Mouse (Mus musculus) heart, embryonic 15.5 days (tissue): ENCODE measurements around the gene Gabra3. TPM values are rescaled to one million over a fixed set of nuclear protein-coding genes. Genes with fewer than 3 reads are reported as not detected.
A peak's percentile ranks its signal among the peaks of the same experiment; 100 is the strongest.

Experiments
- ATAC-seq: fragments of 200-750 bp; cut with Nextera tagmentation; replicated peaks from 2 replicates; pipeline ENCODE4 v1.8.0; 2017; ENCODE audit warnings: low read depth, moderate TSS enrichment; ENCODE audit not compliant: insufficient number of reproducible peaks, insufficient read depth, low FRiP score
- H3K27ac ChIP-seq: fragments of 300-500 bp; sonication (generic); 2 replicates; pipeline ENCODE4 v1.5.1; 2015; ENCODE audit warnings: mild to moderate bottlenecking, inconsistent platforms
- H3K27me3 ChIP-seq: fragments of 300-500 bp; sonication (generic); 2 replicates; pipeline ENCODE4 v1.6.1; 2015; ENCODE audit warnings: inconsistent platforms
- H3K36me3 ChIP-seq: fragments of 300-500 bp; sonication (generic); 2 replicates; pipeline ENCODE4 v1.6.1; 2015; ENCODE audit warnings: mild to moderate bottlenecking, inconsistent platforms
- H3K4me1 ChIP-seq: fragments of 300-500 bp; sonication (generic); replicated peaks from 2 replicates; pipeline ENCODE4 v1.6.1; 2015; ENCODE audit warnings: inconsistent platforms
- H3K4me2 ChIP-seq: fragments of 300-500 bp; sonication (generic); 2 replicates; pipeline ENCODE4 v1.6.1; 2015; ENCODE audit warnings: inconsistent platforms, mild to moderate bottlenecking, moderate library complexity
- H3K4me3 ChIP-seq: fragments of 300-500 bp; sonication (generic); 2 replicates; pipeline ENCODE4 v1.5.1; 2015; ENCODE audit warnings: mild to moderate bottlenecking, inconsistent platforms
- H3K9ac ChIP-seq: fragments of 300-500 bp; sonication (generic); 2 replicates; pipeline ENCODE4 v1.6.1; 2015; ENCODE audit warnings: mild to moderate bottlenecking, inconsistent platforms
- H3K9me3 ChIP-seq: fragments of 300-500 bp; sonication (generic); replicated peaks from 2 replicates; pipeline ENCODE4 v1.6.1; 2016; ENCODE audit warnings: inconsistent platforms
- WGBS: fragments of 180-500 bp; shearing (Covaris S2); methylation state at CpG from one replicate; pipeline ENCODE4 v1.1.7; 2015; ENCODE audit warnings: mixed read lengths; 5-methylcytosine and 5-hydroxymethylcytosine counted together
- microRNA counts: library from miRNA; unstranded; fragments of <30 nt; microRNA quantifications from one replicate; lab custom pipeline; 2016
- microRNA-seq: library from miRNA; unstranded; fragments of <30 nt; microRNA quantifications from one replicate; pipeline ENCODE4, GENCODE M21; 2016
- polyA plus RNA-seq: library from polyadenylated mRNA; unstranded; fragments of >200 nt; fragmentation: Nextera tagmentation; extraction: Ambion mirVana; gene quantifications from 2 replicates; pipeline ENCODE4 v1.2.1, GENCODE M21; 2015

Gene Gabra3
- polyA plus RNA-seq: 1.4 and 2.3 TPM in 2 replicates

DNA sequence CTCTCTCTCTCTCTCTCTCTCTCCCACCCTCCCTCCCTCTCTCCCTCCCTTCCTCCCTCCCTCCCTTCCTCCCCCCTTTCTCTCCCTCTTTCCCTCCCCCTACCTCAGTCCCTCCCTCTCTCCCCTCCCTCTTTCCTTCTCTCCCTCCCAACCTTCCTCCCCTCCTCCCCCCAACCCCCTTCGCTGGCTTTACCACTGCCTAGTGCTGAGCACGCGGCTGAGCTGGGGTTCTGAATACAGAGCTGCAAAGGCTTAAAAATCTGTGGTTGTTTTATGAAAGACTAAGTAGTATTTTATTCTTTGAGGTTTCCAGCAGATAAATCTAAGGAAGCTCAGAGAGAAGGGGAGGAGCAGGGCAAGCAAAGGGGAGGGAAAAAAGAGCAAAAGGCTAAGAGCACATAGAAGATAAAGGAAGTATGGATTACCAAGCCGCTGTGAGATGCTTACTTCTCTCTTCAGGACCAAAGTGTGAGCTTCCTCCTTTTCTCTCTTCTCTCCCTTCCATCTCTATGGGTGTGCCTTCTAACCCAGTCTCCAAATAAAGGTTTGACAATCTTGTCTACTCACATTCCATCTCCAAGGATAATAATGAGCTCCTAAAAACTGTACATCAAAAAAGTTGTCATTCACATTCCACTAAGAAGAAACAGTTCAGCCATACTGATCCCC, at the start of gene Gabra3:
Gene Gabra3 (minus strand): TSS at position 619 of the 669 bp plus-strand sequence.
- no peak within 1 kb of the TSS for H3K27ac ChIP-seq
- WGBS: 12% methylated on average over 4 of the region's 4 CpGs
- H3K9ac ChIP-seq: no peak within 1 kb of the TSS
- H3K27me3 ChIP-seq: peaks cover 8% of the 10 kb centered on the region; the same call in 1 of the 2 replicates
- H3K36me3 ChIP-seq: no peaks in the 10 kb centered on the region
- peak within 1 kb of the TSS; percentile 32 for H3K4me3 ChIP-seq
- H3K4me1 ChIP-seq: no peaks in the 10 kb centered on the region
- H3K9me3 ChIP-seq: no peaks in the 10 kb centered on the region
- no peak for ATAC-seq
- H3K4me2 ChIP-seq: peak within 1 kb of the TSS; percentile 48

GRCm38 (mm10) chrX:72655789-72656188, 859 bp downstream of the Gabra3 start:
- peak overlapping the region; percentile 32 for H3K4me3 ChIP-seq
- no peak overlapping the region for H3K9ac ChIP-seq
- no peak for ATAC-seq
- H3K4me1 ChIP-seq: no peaks in the 10 kb centered on the region
- peak overlapping the region; percentile 48 for H3K4me2 ChIP-seq
- peaks cover 8% of the 10 kb centered on the region; the same call in 1 of the 2 replicates for H3K27me3 ChIP-seq
- H3K27ac ChIP-seq: no peak overlapping the region
- no peaks in the 10 kb centered on the region for H3K36me3 ChIP-seq
- no peaks in the 10 kb centered on the region for H3K9me3 ChIP-seq
- 18% methylated on average over 11 of the region's 11 CpGs for WGBS

DNA sequence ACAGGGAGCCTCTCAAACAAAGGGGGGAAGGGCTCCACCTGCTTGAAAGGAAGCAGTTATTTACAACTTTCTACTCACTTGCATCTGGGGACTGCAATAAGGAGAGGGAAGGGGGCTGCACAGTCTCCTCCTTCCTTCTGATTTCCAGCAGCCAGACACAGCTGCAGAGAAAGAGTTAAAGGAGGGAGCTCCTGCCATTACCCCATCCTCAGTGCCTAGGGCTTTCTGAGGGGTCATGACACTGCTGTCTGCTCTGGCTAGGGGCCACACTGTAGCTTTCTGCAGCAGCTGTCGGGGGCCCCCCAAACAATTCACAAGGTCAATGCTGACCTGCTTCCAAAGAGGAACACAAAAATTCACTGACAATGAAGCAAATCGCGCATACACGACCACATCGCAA, 1.3 kb downstream of the Gabra3 start:
- 5% methylated on average over 5 of the region's 5 CpGs for WGBS
- peaks cover 8% of the 10 kb centered on the region; the same call in 1 of the 2 replicates for H3K27me3 ChIP-seq
- H3K9ac ChIP-seq: no peak overlapping the region
- no peak overlapping the region for H3K27ac ChIP-seq
- peak overlapping the region; percentile 48 for H3K4me2 ChIP-seq
- H3K9me3 ChIP-seq: no peaks in the 10 kb centered on the region
- H3K4me3 ChIP-seq: peak overlapping the region; percentile 32
- no peaks in the 10 kb centered on the region for H3K36me3 ChIP-seq
- H3K4me1 ChIP-seq: no peaks in the 10 kb centered on the region
- no peak for ATAC-seq

GRCm38 (mm10) chrX:72650688-72651087, 6.0 kb downstream of the Gabra3 start:
- H3K9ac ChIP-seq: no peak overlapping the region
- H3K4me1 ChIP-seq: no peaks in the 10 kb centered on the region
- ATAC-seq: no peak
- no peak overlapping the region for H3K27ac ChIP-seq
- WGBS: 38% methylated on average over 3 of the region's 3 CpGs
- no peaks in the 10 kb centered on the region for H3K36me3 ChIP-seq
- no peak overlapping the region for H3K4me3 ChIP-seq
- peaks cover 8% of the 10 kb centered on the region; the same call in 1 of the 2 replicates for H3K27me3 ChIP-seq
- no peaks in the 10 kb centered on the region for H3K9me3 ChIP-seq
- H3K4me2 ChIP-seq: no peak overlapping the region

DNA sequence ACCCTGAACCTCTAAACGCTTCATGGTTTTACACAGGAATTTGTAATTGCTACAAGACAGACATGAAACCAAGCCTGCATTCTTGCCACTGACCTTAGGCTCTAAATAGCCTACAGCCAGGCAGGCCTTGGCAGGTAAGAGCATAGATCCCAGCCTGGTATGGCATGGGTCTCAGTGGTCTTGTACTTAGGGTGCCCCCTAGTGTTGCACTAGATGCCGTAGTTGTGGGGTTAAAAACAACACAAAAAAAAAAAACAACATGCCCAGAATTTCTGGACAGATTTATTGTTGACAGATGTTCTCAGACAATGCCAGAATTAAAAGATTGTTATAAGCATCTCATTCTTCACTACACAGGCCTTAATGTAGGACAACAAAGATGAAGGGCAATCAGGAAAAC, 12.0 kb downstream of the Gabra3 start:
- Histone ChIP-seq H3K36me3 (no peaks in the 10 kb centered on the region), H3K27me3 (no peaks in the 10 kb centered on the region), H3K27ac (no peak overlapping the region), H3K4me3 (no peak overlapping the region), H3K9me3 (no peaks in the 10 kb centered on the region), H3K4me2 (no peak overlapping the region), H3K4me1 (no peaks in the 10 kb centered on the region), H3K9ac (no peak overlapping the region)
- ATAC-seq: no peak
- WGBS: 46% methylated on average over 2 of the region's 2 CpGs

GRCm38 (mm10) chrX:72497284-72497683, 159.4 kb downstream of the Gabra3 start:
- no peak for ATAC-seq
- Histone ChIP-seq H3K9ac (no peak overlapping the region), H3K4me2 (no peak overlapping the region), H3K27me3 (no peaks in the 10 kb centered on the region), H3K4me3 (no peak overlapping the region), H3K9me3 (no peaks in the 10 kb centered on the region), H3K36me3 (no peaks in the 10 kb centered on the region), H3K4me1 (no peaks in the 10 kb centered on the region), H3K27ac (no peak overlapping the region)
- WGBS: 68% methylated on average over 5 of the region's 5 CpGs

DNA sequence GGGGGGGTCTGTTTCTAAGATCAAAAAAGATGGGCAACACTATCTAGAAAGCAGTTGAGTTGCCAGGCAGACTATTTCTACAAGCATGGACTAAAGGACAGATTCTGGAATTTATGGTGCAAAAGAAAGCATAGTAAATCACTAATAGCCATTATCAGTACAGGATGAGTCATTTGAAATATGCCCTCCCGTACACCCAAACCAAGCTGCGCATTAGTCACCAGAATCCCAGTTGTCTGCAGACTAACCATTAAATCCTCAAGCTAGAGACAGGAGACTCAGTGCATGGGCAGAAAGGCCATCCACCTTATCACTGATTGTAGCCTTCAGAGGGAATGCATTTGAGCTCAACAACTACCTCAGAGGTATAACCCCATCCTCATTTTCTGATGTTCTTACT, 166.8 kb downstream of the Gabra3 start:
- H3K4me2 ChIP-seq: no peak overlapping the region
- no peaks in the 10 kb centered on the region for H3K27me3 ChIP-seq
- H3K9me3 ChIP-seq: no peaks in the 10 kb centered on the region
- no peak for ATAC-seq
- H3K9ac ChIP-seq: no peak overlapping the region
- H3K4me1 ChIP-seq: no peaks in the 10 kb centered on the region
- H3K36me3 ChIP-seq: no peaks in the 10 kb centered on the region
- 84% methylated on average over 2 of the region's 2 CpGs for WGBS
- H3K4me3 ChIP-seq: no peak overlapping the region
- no peak overlapping the region for H3K27ac ChIP-seq

GRCm38 (mm10) chrX:72386758-72387157, 269.9 kb downstream of the Gabra3 start, which contains the start of gene Magea10:
Gene Magea10, minus strand, starts transcription at chrX:72386858.
- no peaks in the 10 kb centered on the region for H3K4me1 ChIP-seq
- H3K27ac ChIP-seq: no peak within 1 kb of the TSS
- no peak within 1 kb of the TSS for H3K9ac ChIP-seq
- ATAC-seq: no peak
- WGBS: 83% methylated on average over 6 of the region's 6 CpGs
- H3K27me3 ChIP-seq: no peaks in the 10 kb centered on the region
- H3K36me3 ChIP-seq: no peaks in the 10 kb centered on the region
- no peaks in the 10 kb centered on the region for H3K9me3 ChIP-seq
- no peak within 1 kb of the TSS for H3K4me2 ChIP-seq
- H3K4me3 ChIP-seq: no peak within 1 kb of the TSS

MicroRNA genes within 50 kb of the gene (microRNA counts, 519-probe panel; counts per million panel counts)
- microRNA mmu-miR-105 (lab: Ali Mortazavi, UCI): 2,603 counts per million, percentile 58 among the panel's probes with 10 or more counts
- microRNA mmu-miR-767 (lab: Ali Mortazavi, UCI): 1,589 counts per million, percentile 9 among the panel's probes with 10 or more counts

Small RNA genes within 50 kb of the gene (microRNA-seq; reads per million reads assigned to microRNA genes)
- gene Mir105: not detected
- gene Mir767: not detected

Other genes with a start within 250 kb of the Gabra3 start
- gene Gabrq, start 168.3 kb upstream of the Gabra3 start, polyA plus RNA-seq: 0.15 and 0.20 TPM in 2 replicates